Mouse (Mus musculus) MEL (cell line): ENCODE data around the gene Defb36. TPM values are rescaled to one million over a fixed set of nuclear protein-coding genes. Genes with fewer than 3 reads are reported as not detected.

ENCODE experiments used
- DNase-seq: peaks from one replicate; pipeline ENCODE4 v3.0.0; 2011; ENCODE audit warnings: low read depth, low spot score
- H3K27ac ChIP-seq: 2 replicates; pipeline ENCODE4 v1.5.1; 2012; ENCODE audit warnings: low read depth, mild to moderate bottlenecking, control low read depth, low read length, moderate library complexity; ENCODE audit not compliant: control insufficient read depth
- H3K27me3 ChIP-seq, 2 experiments: fragments of 150-350 bp in 1 of 2; sonication (generic) in 1 of 2; 2 replicates each; pipeline ENCODE4 v1.6.1; 2012; ENCODE audit warnings: low read length in 2 of 2, mild to moderate bottlenecking in 2 of 2, improper control_type of control experiment in 1 of 2, moderate library complexity in 1 of 2; ENCODE audit not compliant: insufficient read depth in 2 of 2, control insufficient read depth in 1 of 2
- H3K36me3 ChIP-seq, 2 experiments: 2 replicates each; pipeline ENCODE4 v1.6.1; 2012 to 2014; ENCODE audit warnings: low read length in 2 of 2, improper control_type of control experiment in 1 of 2, inconsistent platforms in 1 of 2, mild to moderate bottlenecking in 1 of 2; ENCODE audit not compliant: insufficient read depth in 2 of 2, control insufficient read depth in 1 of 2
- H3K4me1 ChIP-seq, 2 experiments: fragments of 150-350 bp in 1 of 2; sonication (generic) in 1 of 2; 2 replicates each; pipeline ENCODE4 v1.6.1; 2012; ENCODE audit warnings: low read length in 2 of 2, improper control_type of control experiment in 1 of 2, mild to moderate bottlenecking in 1 of 2; ENCODE audit not compliant: insufficient read depth in 2 of 2, control insufficient read depth in 1 of 2
- H3K4me3 ChIP-seq, 2 experiments: fragments of 150-350 bp in 1 of 2; sonication (generic) in 1 of 2; 2 replicates each; pipeline ENCODE4 v1.5.1; 2012; ENCODE audit warnings: low read depth in 2 of 2, low read length in 2 of 2, mild to moderate bottlenecking in 2 of 2, moderate library complexity in 2 of 2, control low read depth in 1 of 2, improper control_type of control experiment in 1 of 2; ENCODE audit not compliant: control insufficient read depth in 1 of 2, insufficient read depth in 1 of 2
- H3K79me2 ChIP-seq: 2 replicates; pipeline ENCODE4 v1.6.1; 2012; ENCODE audit warnings: mild to moderate bottlenecking, low read length, moderate library complexity; ENCODE audit not compliant: control insufficient read depth, poor library complexity, insufficient read depth
- H3K9ac ChIP-seq: 2 replicates; pipeline ENCODE4 v1.6.1; 2012; ENCODE audit warnings: low read depth, mild to moderate bottlenecking, control low read depth, low read length, moderate library complexity; ENCODE audit not compliant: control insufficient read depth, poor library complexity, severe bottlenecking
- H3K9me3 ChIP-seq: fragments of 150-350 bp; sonication (generic); replicated peaks from 2 replicates; pipeline ENCODE4 v1.6.1; 2012; ENCODE audit warnings: mild to moderate bottlenecking, low read length, improper control_type of control experiment, moderate library complexity; ENCODE audit not compliant: insufficient read depth
- CHD1 ChIP-seq: IDR thresholded peaks from 2 replicates; pipeline ENCODE4 v1.6.1; 2012; ENCODE audit warnings: low read depth, mild to moderate bottlenecking, inconsistent platforms, low read length, improper control_type of control experiment
- CHD2 ChIP-seq: IDR thresholded peaks from 2 replicates; pipeline ENCODE4 v1.6.1; 2011; ENCODE audit warnings: low read length, improper control_type of control experiment
- E2F4 ChIP-seq: IDR thresholded peaks from 2 replicates; pipeline ENCODE4 v1.6.1; 2011; ENCODE audit warnings: low read depth, low read length, improper control_type of control experiment, borderline replicate concordance
- ELF1 ChIP-seq: IDR thresholded peaks from 2 replicates; pipeline ENCODE4 v1.6.1; 2014; ENCODE audit warnings: low read depth, mild to moderate bottlenecking, inconsistent platforms, low read length, improper control_type of control experiment, moderate library complexity
- EP300 ChIP-seq, 2 experiments: IDR thresholded peaks; 2 replicates each; pipeline ENCODE4 v1.6.1; 2011; ENCODE audit warnings: improper control_type of control experiment in 2 of 2, low read length in 2 of 2, low read depth in 1 of 2, mild to moderate bottlenecking in 1 of 2
- GABPA ChIP-seq: IDR thresholded peaks from 2 replicates; pipeline ENCODE4 v1.6.1; 2012; ENCODE audit warnings: low read depth, mild to moderate bottlenecking, inconsistent platforms, low read length, improper control_type of control experiment, moderate library complexity
- GATA1 ChIP-seq: IDR thresholded peaks from 2 replicates; pipeline ENCODE4 v1.6.1; 2011; ENCODE audit warnings: low read depth, low read length, improper control_type of control experiment
- HCFC1 ChIP-seq: IDR thresholded peaks from 2 replicates; pipeline ENCODE4 v1.6.1; 2012; ENCODE audit warnings: low read depth, mild to moderate bottlenecking, inconsistent platforms, low read length, improper control_type of control experiment, moderate library complexity
- MEF2A ChIP-seq: IDR thresholded peaks from 2 replicates; pipeline ENCODE4 v1.6.1; 2014; ENCODE audit warnings: low read depth, mild to moderate bottlenecking, inconsistent platforms, low read length, improper control_type of control experiment; ENCODE audit not compliant: poor library complexity, insufficient replicate concordance, severe bottlenecking; ENCODE audit errors: extremely low read depth
- MYC ChIP-seq: IDR thresholded peaks from 2 replicates; pipeline ENCODE4 v1.6.1; 2011; ENCODE audit warnings: low read depth, mild to moderate bottlenecking, low read length, improper control_type of control experiment, moderate library complexity
- NELFE ChIP-seq: IDR thresholded peaks from 2 replicates; pipeline ENCODE4 v1.6.1; 2011; ENCODE audit warnings: low read depth, low read length, improper control_type of control experiment
- POLR2AphosphoS2 ChIP-seq: IDR thresholded peaks from 2 replicates; pipeline ENCODE4 v1.6.1; 2011; ENCODE audit warnings: low read length, improper control_type of control experiment
- POLR2AphosphoS5 ChIP-seq: IDR thresholded peaks from 2 replicates; pipeline ENCODE4 v1.6.1; 2012; ENCODE audit warnings: low read depth, borderline replicate concordance, mild to moderate bottlenecking, inconsistent platforms, low read length, moderate library complexity, mixed read lengths
- TAL1 ChIP-seq: IDR thresholded peaks from 2 replicates; pipeline ENCODE4 v1.6.1; 2012; ENCODE audit warnings: mild to moderate bottlenecking, inconsistent platforms, low read length, moderate library complexity, mixed read lengths
- TCF12 ChIP-seq: IDR thresholded peaks from 2 replicates; pipeline ENCODE4 v1.6.1; 2014; ENCODE audit warnings: low read depth, mild to moderate bottlenecking, inconsistent platforms, low read length, improper control_type of control experiment, moderate library complexity
- ZC3H11A ChIP-seq: IDR thresholded peaks from 2 replicates; pipeline ENCODE4 v1.6.1; 2012; ENCODE audit warnings: low read depth, mild to moderate bottlenecking, inconsistent platforms, low read length, improper control_type of control experiment
- polyA plus RNA-seq, 2 experiments: library from polyadenylated mRNA; stranded (reverse) in 1 of 2; unstranded in 1 of 2; fragments of >175 nt in 1 of 2; fragments of >200 nt in 1 of 2; gene quantifications; 2 replicates each; pipeline versions ENCODE4 v1.2.1 to v1.2.4; 2012; ENCODE audit warnings: low replicate concordance in 2 of 2, low read depth in 1 of 2; ENCODE audit not compliant: insufficient read length in 2 of 2, insufficient read depth in 1 of 2, missing spikeins in 1 of 2
- total RNA-seq: library from RNA; depleted of rRNA; stranded (reverse); fragments of 300-350 nt; gene quantifications from 2 replicates; pipeline ENCODE4 v1.2.3, GENCODE M21; 2012

Gene Defb36
- total and polyA plus RNA-seq, 3 experiments = not detected

DNA sequence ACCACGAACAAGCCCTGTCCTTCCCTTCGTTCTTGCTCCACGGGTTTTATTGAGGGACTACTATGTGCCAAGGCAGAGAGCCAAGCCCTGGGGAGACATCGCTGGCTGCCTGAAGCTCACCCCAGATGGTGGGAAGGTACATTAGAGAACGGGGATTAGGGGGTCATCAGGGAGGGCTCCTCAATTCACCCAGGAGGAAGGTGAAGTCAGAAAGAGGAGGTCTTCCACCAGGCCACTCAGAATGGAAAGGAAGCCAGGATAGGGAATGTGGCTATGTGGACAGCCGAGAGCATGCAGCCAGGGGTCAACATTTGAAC lies 32.8 kb downstream of the Defb36 start:
- Histone ChIP-seq H3K4me1 (no peaks in the 10 kb centered on the region), H3K4me3 (no peak overlapping the region), H3K27ac (no peak overlapping the region), H3K36me3 (no peaks in the 10 kb centered on the region), H3K79me2 (no peaks in the 10 kb centered on the region), H3K9ac (no peak overlapping the region), H3K9me3 (no peaks in the 10 kb centered on the region), H3K27me3 (peaks cover 2 to 6% of the 10 kb centered on the region in 2 experiments; a peak in 3 of 4 replicates)
- DNase-seq = no peak
- no peak for TF ChIP-seq NELFE

DNA sequence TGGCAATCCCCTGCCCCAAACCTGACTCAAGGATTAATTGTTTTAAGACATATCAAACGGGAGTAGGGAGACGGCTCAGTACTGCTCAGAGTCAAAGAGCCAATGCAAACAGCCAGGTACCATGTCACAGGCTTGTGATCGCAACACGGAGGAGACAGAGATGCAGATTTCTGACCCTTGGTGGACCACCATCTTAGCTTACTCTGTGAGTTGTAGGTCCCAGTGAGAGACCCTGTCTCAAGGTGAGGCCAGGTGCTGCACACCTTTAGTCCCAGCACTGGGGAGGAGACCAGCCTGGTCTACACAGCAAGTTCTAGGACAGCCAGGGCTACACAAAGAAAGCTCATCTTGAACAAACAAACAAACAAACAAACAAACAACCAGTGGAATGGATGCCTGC lies 33.3 kb downstream of the Defb36 start:
- no peaks in the 10 kb centered on the region for H3K9me3 ChIP-seq
- no peaks in the 10 kb centered on the region for H3K36me3 ChIP-seq
- no peak overlapping the region for H3K4me3 ChIP-seq
- DNase-seq = no peak
- H3K4me1 ChIP-seq = no peaks in the 10 kb centered on the region
- no peak overlapping the region for H3K27ac ChIP-seq
- H3K27me3 ChIP-seq = peaks cover 2 to 6% of the 10 kb centered on the region in 2 experiments; a peak in 3 of 4 replicates
- H3K9ac ChIP-seq = no peak overlapping the region
- H3K79me2 ChIP-seq = no peaks in the 10 kb centered on the region
- TF ChIP-seq POLR2AphosphoS5 (no peak), GATA1 (no peak), ELF1 (no peak), EP300 (IDR thresholded peaks at IDR 0.05; ENCODE audit: low read depth in 1 of 2, low read length in 2 of 2) (no peak), NELFE (no peak), TAL1 (no peak), HCFC1 (no peak)

DNA sequence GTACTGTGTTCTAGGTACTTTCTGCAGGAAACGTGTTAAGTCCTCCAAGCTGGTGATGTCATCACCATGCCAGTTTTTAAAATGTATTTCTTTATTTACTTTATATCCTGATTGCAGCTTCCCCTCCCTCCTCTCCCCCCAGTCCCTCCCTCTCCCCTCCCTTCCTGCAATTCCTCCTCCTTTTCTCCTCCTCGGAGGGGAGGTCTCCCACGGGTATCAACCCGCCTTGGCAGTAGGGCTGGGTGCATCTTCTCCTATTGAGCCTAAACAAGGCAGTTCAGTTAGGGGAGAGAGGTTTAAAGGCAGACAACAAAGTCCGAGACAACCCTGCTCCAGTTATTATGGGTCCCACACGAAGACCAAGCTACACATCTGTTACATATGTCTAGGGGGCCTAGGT lies 34.7 kb downstream of the Defb36 start:
- H3K27me3 ChIP-seq = peaks cover 2% of the 10 kb centered on the region in 2 experiments; a peak in 3 of 4 replicates
- no peak overlapping the region for H3K9ac ChIP-seq
- no peak for TF ChIP-seq TAL1
- no peak for TF ChIP-seq CHD2
- no peak for TF ChIP-seq CHD1
- TF ChIP-seq HCFC1 = no peak
- TF ChIP-seq TCF12 = no peak
- TF ChIP-seq MEF2A = no peak
- no peak for TF ChIP-seq EP300 (IDR thresholded peaks at IDR 0.05; ENCODE audit: low read depth in 1 of 2, low read length in 2 of 2)
- TF ChIP-seq E2F4 = no peak
- no peak for TF ChIP-seq POLR2AphosphoS2
- TF ChIP-seq GABPA = no peak
- TF ChIP-seq MYC = no peak
- TF ChIP-seq ZC3H11A = no peak
- no peak for DNase-seq
- no peak overlapping the region for H3K4me3 ChIP-seq
- no peak overlapping the region for H3K27ac ChIP-seq
- no peaks in the 10 kb centered on the region for H3K79me2 ChIP-seq
- no peaks in the 10 kb centered on the region for H3K36me3 ChIP-seq
- no peaks in the 10 kb centered on the region for H3K4me1 ChIP-seq
- H3K9me3 ChIP-seq = no peaks in the 10 kb centered on the region
